Mouse (Mus musculus) liver, adult 2 months (tissue): ENCODE results near the gene Map2k5.

Experiments
- CTCF ChIP-seq: fragments of 200-500 bp; IDR thresholded peaks from 2 replicates; pipeline ENCODE4 v1.5.1; 2011; ENCODE audit warnings: low read depth, low read length, control low read depth
- POLR2A ChIP-seq: fragments of 200-500 bp; IDR thresholded peaks from 2 replicates; pipeline ENCODE4 v1.6.1; 2011; ENCODE audit warnings: low read length, control low read depth; ENCODE audit not compliant: insufficient read depth; ENCODE audit errors: extremely low read depth

GRCm38 (mm10) chr9:63382761-63383160 is 5.1 kb upstream of the Map2k5 start:
- TF ChIP-seq CTCF (no peak), POLR2A (no peak)
